8 mouse cellular contexts compared by ENCODE assay signal in the genomic region with DNA sequence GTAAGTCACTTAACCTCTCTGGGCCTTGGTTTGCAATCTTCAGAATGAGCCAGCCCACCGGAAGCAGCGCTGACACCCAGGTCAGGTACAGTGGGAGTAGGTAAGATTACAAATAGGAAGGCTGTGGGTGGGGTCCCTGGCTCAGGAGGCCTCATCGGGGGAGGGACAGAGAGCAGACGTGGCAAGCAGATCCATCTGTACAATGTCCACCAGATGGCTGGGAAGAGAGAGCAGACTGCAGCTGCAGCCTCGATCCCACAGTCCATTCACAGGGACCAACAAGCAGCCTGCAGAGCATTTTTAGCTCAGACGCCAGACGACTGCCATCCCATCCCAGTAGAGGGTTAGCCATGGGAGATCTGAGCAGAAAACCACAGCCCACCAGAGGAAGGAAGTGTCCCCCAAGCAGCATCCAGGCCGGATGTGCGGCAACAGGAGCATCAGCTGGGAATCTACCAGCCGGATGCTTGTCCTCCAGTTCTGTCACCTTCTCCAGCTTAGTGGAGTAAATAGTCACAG. TPM values are rescaled to one million over a fixed set of nuclear protein-coding genes. Genes with fewer than 3 reads are reported as not detected.
A peak's percentile ranks its signal among the peaks of the same experiment; 100 is the strongest.
DNase-seq lines count a peak whose midpoint lies in the region; ATAC-seq and TF ChIP-seq lines count a peak whose summit lies in the region.

No protein-coding gene starts in this region.

- peak; percentile 95 for DNase-seq in heart, adult 11 months
- DNase-seq in heart, postnatal 25 days (ENCODE audit: low spot score): no peak
- DNase-seq in kidney, postnatal 4 days: peak; percentile 50 to 66
- DNase-seq in urinary bladder, postnatal 4 days (ENCODE audit: low spot score in 2 of 2): no peak
- DNase-seq in right cerebral cortex, postnatal 4 days: no peak

- no peak for TF ChIP-seq CTCF in ES-Bruce4 (IDR thresholded peaks at IDR 0.05; ENCODE audit: low read depth, low read length)

- TF ChIP-seq POLR2A in ES-Bruce4 (IDR thresholded peaks at IDR 0.05; ENCODE audit: insufficient read depth, low read length): no peak

- WGBS in forebrain, embryonic 16.5 days: 54% methylated on average over 10 of the region's 10 CpGs
- WGBS in neural tube, embryonic 12.5 days: 43% methylated on average over 10 of the region's 10 CpGs

- ATAC-seq in forebrain, embryonic 16.5 days: no peak
- ATAC-seq in neural tube, embryonic 12.5 days (ENCODE audit: low FRiP score, low read depth): no peak

- intact Hi-C loops in heart, postnatal 25 days (cut with DNase I): no loop called here

- H3K27me3 ChIP-seq in ES-Bruce4 (ENCODE audit: control insufficient read depth, insufficient read depth, low read length, poor library complexity, severe bottlenecking): no peaks in the 10 kb centered on the region
- no peaks in the 10 kb centered on the region for H3K27me3 ChIP-seq in forebrain, embryonic 16.5 days (replicated peaks; ENCODE audit: control insufficient read depth, insufficient read depth, low read length)
- no peaks in the 10 kb centered on the region for H3K27me3 ChIP-seq in neural tube, embryonic 12.5 days (replicated peaks)

- H3K4me3 ChIP-seq in ES-Bruce4 (ENCODE audit: low read depth, low read length): peak overlapping the region; percentile 1; the same call in 1 of the 2 replicates
- peak overlapping the region; percentile 94 for H3K4me3 ChIP-seq in forebrain, embryonic 16.5 days (replicated peaks; ENCODE audit: low read length)
- peak overlapping the region; percentile 67; the same call in 1 of the 2 replicates for H3K4me3 ChIP-seq in neural tube, embryonic 12.5 days

- 0 out of 2 replicates have a peak overlapping the region, but pooled peaks have one; percentile 21 for H3K9ac ChIP-seq in ES-Bruce4 (ENCODE audit: low read depth, poor library complexity, severe bottlenecking)
- H3K9ac ChIP-seq in forebrain, embryonic 16.5 days (replicated peaks; ENCODE audit: low read depth, low read length): 0 out of 2 replicates have a peak overlapping the region, but pooled peaks have one; percentile 16
- peak overlapping the region; percentile 33 for H3K9ac ChIP-seq in neural tube, embryonic 12.5 days

- H3K27ac ChIP-seq in ES-Bruce4 (ENCODE audit: insufficient read depth, low read length): no peak overlapping the region
- peak overlapping the region; percentile 5; the same call in 1 of the 2 replicates for H3K27ac ChIP-seq in forebrain, embryonic 16.5 days (ENCODE audit: low read length)
- H3K27ac ChIP-seq in neural tube, embryonic 12.5 days: peak overlapping the region; percentile 3

- H3K9me3 ChIP-seq in ES-Bruce4 (replicated peaks; ENCODE audit: control insufficient read depth, insufficient read depth, low read length, poor library complexity, severe bottlenecking): no peaks in the 10 kb centered on the region
- no peaks in the 10 kb centered on the region for H3K9me3 ChIP-seq in forebrain, embryonic 16.5 days (ENCODE audit: control insufficient read depth, low read length)
- H3K9me3 ChIP-seq in neural tube, embryonic 12.5 days: no peaks in the 10 kb centered on the region

- H3K4me1 ChIP-seq in ES-Bruce4 (ENCODE audit: control insufficient read depth, insufficient read depth, low read length): peaks cover 2% of the 10 kb centered on the region
- peaks cover 62% of the 10 kb centered on the region for H3K4me1 ChIP-seq in forebrain, embryonic 16.5 days (replicated peaks; ENCODE audit: control insufficient read depth, insufficient read depth, low read length)
- H3K4me1 ChIP-seq in neural tube, embryonic 12.5 days: peaks cover 69% of the 10 kb centered on the region

- peak overlapping the region; percentile 82 for H3K4me2 ChIP-seq in forebrain, embryonic 16.5 days (ENCODE audit: low read length)
- peak overlapping the region; percentile 87 for H3K4me2 ChIP-seq in neural tube, embryonic 12.5 days (replicated peaks)

- H3K36me3 ChIP-seq in ES-Bruce4 (ENCODE audit: control insufficient read depth, insufficient read depth, low read length, poor library complexity, severe bottlenecking): no peaks in the 10 kb centered on the region
- no peaks in the 10 kb centered on the region for H3K36me3 ChIP-seq in forebrain, embryonic 16.5 days (ENCODE audit: control insufficient read depth, insufficient read depth)
- no peaks in the 10 kb centered on the region for H3K36me3 ChIP-seq in neural tube, embryonic 12.5 days

- TF ChIP-seq EP300 in ES-Bruce4 (IDR thresholded peaks at IDR 0.05; ENCODE audit: insufficient read depth, low read depth, low read length): no peak

RNA-seq across cellular contexts. Expression of a gene that starts 2.7 kb away (rescaled TPM):
- total RNA-seq in heart, postnatal 25 days (2021): 10 to 100 TPM; 17.3 to 20.2 TPM
- polyA plus RNA-seq in ES-Bruce4 (2011; ENCODE audit: insufficient read depth, insufficient read length, low read depth, missing spikeins): 106 and 111 TPM in 2 replicates
- polyA plus RNA-seq in forebrain, embryonic 16.5 days (2015; fragmentation: Nextera tagmentation; extraction: Ambion mirVana): 119 and 147 TPM in 2 replicates
- 219 and 263 TPM in 2 replicates for polyA plus RNA-seq in neural tube, embryonic 12.5 days (2016; fragmentation: Nextera tagmentation; extraction: Ambion mirVana)

RNA-seq across cellular contexts. Expression of a gene that starts 24.5 kb away (rescaled TPM):
- total RNA-seq in heart, postnatal 25 days (2021): 1 to 10 TPM; 2.3 to 3.3 TPM
- 3.0 and 3.2 TPM in 2 replicates for polyA plus RNA-seq in ES-Bruce4 (2011; ENCODE audit: insufficient read depth, insufficient read length, low read depth, missing spikeins)
- 15.2 and 19.1 TPM in 2 replicates for polyA plus RNA-seq in forebrain, embryonic 16.5 days (2015; fragmentation: Nextera tagmentation; extraction: Ambion mirVana)
- polyA plus RNA-seq in neural tube, embryonic 12.5 days (2016; fragmentation: Nextera tagmentation; extraction: Ambion mirVana): 10.8 and 10.9 TPM in 2 replicates

RNA-seq across cellular contexts. Expression of a gene that starts 59.4 kb away (rescaled TPM):
- total RNA-seq in heart, postnatal 25 days (2021): 10 to 100 TPM; 10.5 to 12.4 TPM
- polyA plus RNA-seq in ES-Bruce4 (2011; ENCODE audit: insufficient read depth, insufficient read length, low read depth, missing spikeins): 12.7 and 15.5 TPM in 2 replicates
- polyA plus RNA-seq in forebrain, embryonic 16.5 days (2015; fragmentation: Nextera tagmentation; extraction: Ambion mirVana): 15.3 and 16.1 TPM in 2 replicates
- polyA plus RNA-seq in neural tube, embryonic 12.5 days (2016; fragmentation: Nextera tagmentation; extraction: Ambion mirVana): 11.6 and 12.1 TPM in 2 replicates

Comparison
In these comparisons a context has a peak if more than half of its experiments do, and no peak if none do; other contexts are left out.
1. DNase-seq: peak in heart, adult 11 months (single experiment) and kidney, postnatal 4 days (2 of 2); none in heart, postnatal 25 days (single experiment), urinary bladder, postnatal 4 days (0 of 2) and right cerebral cortex, postnatal 4 days (single experiment).
2. H3K4me3 ChIP-seq: peak in every context shown above with its lines; median percentile 94 in forebrain, embryonic 16.5 days; 67 in neural tube, embryonic 12.5 days; 1 in ES-Bruce4.
3. Peak in every context shown above with its lines, with median percentiles within 50 percentile points of each other: H3K9ac ChIP-seq.